Mouse (Mus musculus) embryonic facial prominence, embryonic 12.5 days (tissue): ENCODE results near the gene Ap5s1. TPM values are rescaled to one million over a fixed set of nuclear protein-coding genes. Genes with fewer than 3 reads are reported as not detected.

Source experiments
- ATAC-seq: fragments of 200-750 bp; cut with Nextera tagmentation; 2 replicates; pipeline ENCODE4 v1.8.0; 2017; ENCODE audit not compliant: insufficient number of reproducible peaks, insufficient read depth, low FRiP score, low TSS enrichment
- H3K27ac ChIP-seq: fragments of 300-500 bp; sonication (generic); 2 replicates; pipeline ENCODE4 v1.5.1; 2016; ENCODE audit warnings: mild to moderate bottlenecking
- H3K27me3 ChIP-seq: fragments of 300-500 bp; sonication (generic); 2 replicates; pipeline ENCODE4 v1.6.1; 2016; ENCODE audit warnings: mild to moderate bottlenecking, moderate library complexity
- H3K36me3 ChIP-seq: fragments of 300-500 bp; sonication (generic); 2 replicates; pipeline ENCODE4 v1.6.1; 2016; ENCODE audit warnings: mild to moderate bottlenecking
- H3K4me1 ChIP-seq: fragments of 300-500 bp; sonication (generic); 2 replicates; pipeline ENCODE4 v1.6.1; 2016
- H3K4me2 ChIP-seq: fragments of 300-500 bp; sonication (generic); replicated peaks from 2 replicates; pipeline ENCODE4 v1.6.1; 2016; ENCODE audit warnings: mild to moderate bottlenecking, moderate library complexity
- H3K4me3 ChIP-seq: fragments of 300-500 bp; sonication (generic); 2 replicates; pipeline ENCODE4 v1.5.1; 2016; ENCODE audit warnings: mild to moderate bottlenecking
- H3K9ac ChIP-seq: fragments of 300-500 bp; sonication (generic); 2 replicates; pipeline ENCODE4 v1.6.1; 2016; ENCODE audit warnings: mild to moderate bottlenecking, moderate library complexity
- H3K9me3 ChIP-seq: fragments of 300-500 bp; sonication (generic); 2 replicates; pipeline ENCODE4 v1.6.1; 2016; ENCODE audit warnings: mild to moderate bottlenecking, moderate library complexity
- WGBS: fragments of 180-500 bp; shearing (Covaris S2); methylation state at CpG from one replicate; pipeline ENCODE4 v1.1.7; 2016; 5-methylcytosine and 5-hydroxymethylcytosine counted together
- polyA plus RNA-seq: library from polyadenylated mRNA; unstranded; fragments of >200 nt; fragmentation: Nextera tagmentation; extraction: Ambion mirVana; gene quantifications from 2 replicates; pipeline ENCODE4 v1.2.1, GENCODE M21; 2016

The Ap5s1 gene
- polyA plus RNA-seq: 29.7 and 31.5 TPM in 2 replicates

DNA sequence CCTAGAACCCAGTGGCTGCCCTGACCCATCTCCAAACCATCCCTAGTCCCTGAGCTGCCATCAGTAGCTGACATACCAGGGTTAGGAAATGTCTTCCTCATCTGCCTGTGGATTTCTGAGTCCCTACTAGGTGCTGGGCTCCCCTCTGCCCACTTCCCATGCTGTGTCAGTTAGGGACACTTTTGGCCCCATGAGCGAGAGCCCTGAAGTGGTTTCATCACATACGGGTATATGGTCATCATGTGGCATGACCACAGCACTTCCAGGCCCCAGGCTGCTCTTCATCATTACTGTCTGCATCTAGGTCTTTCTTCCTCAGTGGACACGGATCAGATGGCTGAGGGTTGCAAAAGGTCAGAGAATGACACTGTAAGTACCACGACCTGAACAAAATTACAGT, at the start of gene Ap5s1:
Gene Ap5s1, plus strand, starts transcription at position 301 of the 400 bp plus-strand sequence.
- 72% methylated on average over 4 of the region's 4 CpGs for WGBS
- Histone ChIP-seq H3K4me3 (no peak within 1 kb of the TSS), H3K27me3 (no peaks in the 10 kb centered on the region), H3K4me2 (no peak within 1 kb of the TSS), H3K9me3 (no peaks in the 10 kb centered on the region), H3K36me3 (no peaks in the 10 kb centered on the region), H3K4me1 (peaks cover 22% of the 10 kb centered on the region; the same call in 1 of the 2 replicates), H3K27ac (no peak within 1 kb of the TSS), H3K9ac (no peak within 1 kb of the TSS)
- ATAC-seq: no peak

DNA sequence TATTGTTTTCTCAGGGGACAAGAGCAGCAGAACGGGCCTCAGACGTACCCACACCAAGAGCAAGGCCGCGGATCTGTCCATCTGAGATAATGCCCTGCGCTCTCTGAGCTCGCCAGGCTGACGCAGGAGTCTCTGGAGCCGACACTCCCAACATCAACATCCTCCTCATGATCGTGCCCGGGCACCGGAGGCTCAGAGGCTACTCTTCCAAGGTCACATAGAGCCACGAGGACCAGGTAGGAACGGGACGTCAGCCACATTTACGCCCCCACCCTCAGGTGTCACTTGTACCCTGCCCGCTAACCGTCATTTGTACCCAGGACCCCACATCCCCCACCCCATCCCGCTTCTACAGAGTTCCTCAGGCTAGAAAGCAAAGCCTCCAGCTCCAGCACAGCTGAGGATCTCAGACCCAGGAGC, 47.4 kb upstream of the Ap5s1 start:
- H3K4me3 ChIP-seq: peak overlapping the region; percentile 78
- H3K36me3 ChIP-seq: no peaks in the 10 kb centered on the region; the same call in 1 of the 2 replicates
- no peaks in the 10 kb centered on the region for H3K9me3 ChIP-seq
- under 1% methylated on average over 18 of the region's 18 CpGs for WGBS
- ATAC-seq: peak; percentile 50
- H3K27ac ChIP-seq: peak overlapping the region; percentile 80
- no peaks in the 10 kb centered on the region for H3K27me3 ChIP-seq
- H3K4me2 ChIP-seq: peak overlapping the region; percentile 91
- peaks cover 30% of the 10 kb centered on the region for H3K4me1 ChIP-seq
- peak overlapping the region; percentile 77 for H3K9ac ChIP-seq

GRCm38 (mm10) chr2:131159938-131160581, 46.8 kb upstream of the Ap5s1 start, which contains the start of gene 1700037H04Rik:
Gene 1700037H04Rik, minus strand, starts transcription at chr2:131160081.
- under 1% methylated on average over 53 of the region's 54 CpGs for WGBS
- H3K27me3 ChIP-seq: no peaks in the 10 kb centered on the region
- peak within 1 kb of the TSS; percentile 77 for H3K9ac ChIP-seq
- H3K27ac ChIP-seq: peak within 1 kb of the TSS; percentile 90
- H3K4me2 ChIP-seq: peak within 1 kb of the TSS; percentile 91
- peak within 1 kb of the TSS; percentile 78 for H3K4me3 ChIP-seq
- no peaks in the 10 kb centered on the region for H3K9me3 ChIP-seq
- H3K4me1 ChIP-seq: peaks cover 30% of the 10 kb centered on the region
- no peaks in the 10 kb centered on the region; the same call in 1 of the 2 replicates for H3K36me3 ChIP-seq
- ATAC-seq: peak; percentile 91

- H3K9me3 ChIP-seq: no peaks in the 10 kb centered on the region
- peak overlapping the region; percentile 78 for H3K4me3 ChIP-seq
- WGBS: under 1% methylated on average over 17 of the region's 17 CpGs
- no peaks in the 10 kb centered on the region for H3K27me3 ChIP-seq
- no peak for ATAC-seq
- peak overlapping the region; percentile 73 for H3K9ac ChIP-seq
- H3K27ac ChIP-seq: peak overlapping the region; percentile 90
- peak overlapping the region; percentile 91 for H3K4me2 ChIP-seq
- H3K4me1 ChIP-seq: peaks cover 30% of the 10 kb centered on the region
- H3K36me3 ChIP-seq: no peaks in the 10 kb centered on the region
These were observed 46.2 kb upstream of the Ap5s1 start for GRCm38 (mm10) chr2:131160671-131161111.

DNA sequence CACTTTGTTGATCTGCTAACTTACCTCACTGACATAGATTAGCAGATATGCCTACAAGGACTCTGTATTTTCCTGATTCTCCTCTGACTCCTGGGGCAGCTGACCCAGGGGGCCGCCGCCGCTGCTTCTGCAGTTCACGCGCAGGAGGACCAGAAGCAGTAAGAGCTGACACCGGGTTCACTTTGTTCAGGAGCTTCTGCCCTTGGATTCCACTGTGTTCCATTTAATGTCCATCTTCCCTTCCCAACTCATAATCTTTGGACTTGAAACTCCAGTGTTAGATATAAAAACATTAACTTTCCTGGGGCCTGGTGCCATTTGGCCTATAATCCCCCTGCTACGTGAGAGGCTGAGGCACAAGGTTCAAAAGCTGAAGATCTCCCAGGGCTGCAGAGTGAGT, 43.0 kb upstream of the Ap5s1 start:
- Histone ChIP-seq H3K4me1 (peaks cover 11% of the 10 kb centered on the region), H3K9ac (no peak overlapping the region), H3K9me3 (no peaks in the 10 kb centered on the region), H3K4me2 (no peak overlapping the region), H3K4me3 (no peak overlapping the region), H3K27me3 (no peaks in the 10 kb centered on the region), H3K27ac (no peak overlapping the region), H3K36me3 (no peaks in the 10 kb centered on the region)
- WGBS: 69% methylated on average over 7 of the region's 7 CpGs
- ATAC-seq: no peak

GRCm38 (mm10) chr2:131166172-131166571, 40.7 kb upstream of the Ap5s1 start:
- 80% methylated on average over 2 of the region's 2 CpGs for WGBS
- Histone ChIP-seq H3K27me3 (peaks cover 10% of the 10 kb centered on the region), H3K4me2 (no peak overlapping the region), H3K27ac (no peak overlapping the region), H3K4me3 (no peak overlapping the region), H3K9me3 (no peaks in the 10 kb centered on the region), H3K36me3 (no peaks in the 10 kb centered on the region), H3K9ac (no peak overlapping the region), H3K4me1 (peaks cover 17% of the 10 kb centered on the region)
- no peak for ATAC-seq

DNA sequence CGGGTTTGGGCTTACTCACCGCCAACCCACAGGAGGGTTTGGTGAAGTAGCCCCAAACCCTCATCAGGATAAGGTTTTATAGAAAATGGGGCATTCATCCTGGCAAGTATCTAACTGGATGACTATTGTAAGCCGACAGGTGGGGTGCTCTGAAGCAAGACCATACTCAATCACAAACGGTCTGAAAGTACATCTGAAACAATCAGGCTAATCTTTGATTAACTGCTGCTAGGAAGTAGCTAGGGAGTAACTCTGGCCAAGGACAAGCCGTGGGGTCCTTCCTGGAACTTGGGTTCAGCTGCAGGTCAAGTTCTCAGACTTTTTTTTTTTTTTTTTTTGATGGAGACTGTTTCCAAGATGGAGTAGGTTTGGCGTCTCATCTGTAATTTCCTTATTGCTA, 38.9 kb upstream of the Ap5s1 start:
- no peak overlapping the region for H3K4me2 ChIP-seq
- 79% methylated on average over 6 of the region's 6 CpGs for WGBS

GRCm38 (mm10) chr2:131168914-131169313, 38.0 kb upstream of the Ap5s1 start:
- Histone ChIP-seq H3K9ac (no peak overlapping the region), H3K4me2 (no peak overlapping the region), H3K4me3 (no peak overlapping the region), H3K27me3 (peaks cover 37% of the 10 kb centered on the region), H3K4me1 (peaks cover 23% of the 10 kb centered on the region), H3K27ac (no peak overlapping the region), H3K9me3 (no peaks in the 10 kb centered on the region), H3K36me3 (no peaks in the 10 kb centered on the region)
- no peak for ATAC-seq
- 65% methylated on average over 1 of the region's 1 CpGs for WGBS

More for the DNA sequence above, 38.9 kb upstream of the Ap5s1 start:
- no peak overlapping the region for H3K27ac ChIP-seq
- H3K4me1 ChIP-seq: peaks cover 25% of the 10 kb centered on the region
- H3K4me3 ChIP-seq: no peak overlapping the region
- no peaks in the 10 kb centered on the region for H3K36me3 ChIP-seq
- H3K27me3 ChIP-seq: peaks cover 28% of the 10 kb centered on the region
- no peak for ATAC-seq
- no peak overlapping the region for H3K9ac ChIP-seq
- H3K9me3 ChIP-seq: no peaks in the 10 kb centered on the region

DNA sequence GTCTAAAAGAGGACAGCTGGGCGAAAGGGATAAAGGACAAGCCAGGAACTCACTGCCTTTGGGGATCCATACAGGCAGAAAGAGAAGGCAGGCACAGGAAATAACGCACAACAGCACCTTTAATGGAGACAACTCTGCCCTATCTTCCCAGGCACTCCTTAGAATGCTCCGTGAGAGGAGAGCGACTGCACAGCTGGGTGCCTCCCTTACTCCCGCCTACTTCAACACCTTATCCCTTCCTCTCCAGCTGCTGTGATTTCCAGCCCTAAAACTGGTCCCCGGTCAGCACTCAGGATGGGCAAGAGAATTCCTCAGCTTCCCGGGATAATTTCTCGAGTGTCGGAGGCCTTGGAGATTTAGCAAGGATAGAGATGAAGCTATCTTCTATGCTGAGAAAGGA, 35.9 kb upstream of the Ap5s1 start:
- peaks cover 31% of the 10 kb centered on the region for H3K4me1 ChIP-seq
- H3K9ac ChIP-seq: peak overlapping the region; percentile 45; the same call in 1 of the 2 replicates
- peaks cover 40% of the 10 kb centered on the region for H3K27me3 ChIP-seq
- no peaks in the 10 kb centered on the region for H3K36me3 ChIP-seq
- 13% methylated on average over 9 of the region's 9 CpGs for WGBS
- H3K4me2 ChIP-seq: peak overlapping the region; percentile 57
- H3K27ac ChIP-seq: no peak overlapping the region
- peak overlapping the region; percentile 31 for H3K4me3 ChIP-seq
- H3K9me3 ChIP-seq: no peaks in the 10 kb centered on the region
- no peak for ATAC-seq

- ATAC-seq: peak; percentile 22; the same call in 1 of the 2 replicates
- Histone ChIP-seq H3K36me3 (no peaks in the 10 kb centered on the region), H3K27ac (no peak overlapping the region), H3K4me2 (peak overlapping the region; percentile 57), H3K4me3 (peak overlapping the region; percentile 31), H3K9ac (peak overlapping the region; percentile 45), H3K9me3 (no peaks in the 10 kb centered on the region), H3K27me3 (peaks cover 40% of the 10 kb centered on the region), H3K4me1 (peaks cover 33% of the 10 kb centered on the region)
- WGBS: 4% methylated on average over 43 of the region's 43 CpGs
These were observed 35.3 kb upstream of the Ap5s1 start for GRCm38 (mm10) chr2:131171401-131172104.

DNA sequence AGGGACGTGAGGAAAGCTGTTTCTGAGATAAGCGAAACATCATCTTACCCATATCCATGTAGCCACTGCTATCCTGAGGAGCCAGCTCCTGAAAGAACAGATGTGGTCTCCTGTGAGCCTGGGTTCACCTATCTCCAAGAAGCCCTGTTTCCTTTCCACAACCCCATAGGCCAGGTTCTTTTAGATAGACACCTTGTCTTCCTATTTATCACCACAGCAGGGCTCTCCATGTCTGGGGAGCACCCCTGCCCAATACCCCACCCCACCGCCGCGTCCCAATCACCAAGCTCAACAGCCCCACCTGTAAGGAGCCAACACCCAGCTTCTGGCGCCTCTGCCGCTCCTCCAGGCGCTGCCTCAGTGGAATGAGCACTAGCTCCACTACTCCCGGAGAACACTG, 34.6 kb upstream of the Ap5s1 start:
- H3K27ac ChIP-seq: no peak overlapping the region
- 45% methylated on average over 9 of the region's 9 CpGs for WGBS
- peaks cover 4% of the 10 kb centered on the region; the same call in 1 of the 2 replicates for H3K36me3 ChIP-seq
- H3K4me3 ChIP-seq: no peak overlapping the region
- ATAC-seq: no peak
- peaks cover 41% of the 10 kb centered on the region for H3K4me1 ChIP-seq
- peaks cover 40% of the 10 kb centered on the region for H3K27me3 ChIP-seq
- no peaks in the 10 kb centered on the region for H3K9me3 ChIP-seq
- H3K9ac ChIP-seq: no peak overlapping the region
- H3K4me2 ChIP-seq: no peak overlapping the region

- Histone ChIP-seq H3K4me2 (peak overlapping the region; percentile 79), H3K9ac (no peak overlapping the region), H3K27ac (no peak overlapping the region), H3K27me3 (peaks cover 40% of the 10 kb centered on the region), H3K36me3 (peaks cover 11% of the 10 kb centered on the region; the same call in 1 of the 2 replicates), H3K4me1 (peaks cover 56% of the 10 kb centered on the region), H3K9me3 (no peaks in the 10 kb centered on the region), H3K4me3 (peak overlapping the region; percentile 39)
- WGBS: 4% methylated on average over 11 of the region's 11 CpGs
- ATAC-seq: no peak
These were observed 32.2 kb upstream of the Ap5s1 start for GRCm38 (mm10) chr2:131174700-131175099.
